Mouse (Mus musculus) lung, embryonic 14.5 days (tissue): ENCODE results near the gene A930004D18Rik. TPM values are rescaled to one million over a fixed set of nuclear protein-coding genes. Genes with fewer than 3 reads are reported as not detected.
A peak's percentile ranks its signal among the peaks of the same experiment; 100 is the strongest.

Experiments used
- ATAC-seq: fragments of 200-750 bp; cut with Nextera tagmentation; 2 replicates; pipeline ENCODE4 v1.8.0; 2017; ENCODE audit warnings: mild to moderate bottlenecking, moderate TSS enrichment, moderate library complexity; ENCODE audit not compliant: insufficient read depth
- DNase-seq: peaks from one replicate; pipeline ENCODE4 v3.0.0-alpha.2; 2015
- H3K27ac ChIP-seq: fragments of 300-500 bp; sonication (generic); 2 replicates; pipeline ENCODE4 v1.5.1; 2014; ENCODE audit warnings: low read depth, mild to moderate bottlenecking, moderate library complexity
- H3K27me3 ChIP-seq: fragments of 300-500 bp; sonication (generic); 2 replicates; pipeline ENCODE4 v1.6.1; 2014; ENCODE audit warnings: low read length, control low read depth; ENCODE audit not compliant: insufficient read depth
- H3K36me3 ChIP-seq: fragments of 300-500 bp; sonication (generic); 2 replicates; pipeline ENCODE4 v1.6.1; 2014; ENCODE audit warnings: control low read depth; ENCODE audit not compliant: insufficient read depth
- H3K4me1 ChIP-seq: fragments of 300-500 bp; sonication (generic); 2 replicates; pipeline ENCODE4 v1.6.1; 2014; ENCODE audit warnings: antibody characterized with exemption, control low read depth; ENCODE audit not compliant: insufficient read depth
- H3K4me2 ChIP-seq: fragments of 300-500 bp; sonication (generic); 2 replicates; pipeline ENCODE4 v1.6.1; 2014; ENCODE audit warnings: mild to moderate bottlenecking
- H3K4me3 ChIP-seq: fragments of 300-500 bp; sonication (generic); 2 replicates; pipeline ENCODE4 v1.5.1; 2014; ENCODE audit warnings: low read depth, low read length
- H3K9ac ChIP-seq: fragments of 300-500 bp; sonication (generic); 2 replicates; pipeline ENCODE4 v1.6.1; 2014
- H3K9me3 ChIP-seq: fragments of 300-500 bp; sonication (generic); 2 replicates; pipeline ENCODE4 v1.6.1; 2016; ENCODE audit warnings: low read depth, low read length, control low read depth
- CTCF ChIP-seq: IDR thresholded peaks from 2 replicates; pipeline ENCODE4 v1.5.1; 2016; ENCODE audit warnings: antibody characterized with exemption, low read depth
- WGBS: fragments of 180-500 bp; shearing (Covaris S2); extraction: QIAGEN DNeasy Blood & Tissue Kit; methylation state at CpG from one replicate; pipeline ENCODE4 v1.1.7; 2014; 5-methylcytosine and 5-hydroxymethylcytosine counted together
- polyA plus RNA-seq: library from polyadenylated mRNA; unstranded; fragments of >200 nt; fragmentation: Nextera tagmentation; extraction: Ambion mirVana; gene quantifications from 2 replicates; pipeline ENCODE4 v1.2.1, GENCODE M21; 2014

Gene A930004D18Rik
- polyA plus RNA-seq, 1 experiment from 2014 or later, result 8.9 TPM

DNA sequence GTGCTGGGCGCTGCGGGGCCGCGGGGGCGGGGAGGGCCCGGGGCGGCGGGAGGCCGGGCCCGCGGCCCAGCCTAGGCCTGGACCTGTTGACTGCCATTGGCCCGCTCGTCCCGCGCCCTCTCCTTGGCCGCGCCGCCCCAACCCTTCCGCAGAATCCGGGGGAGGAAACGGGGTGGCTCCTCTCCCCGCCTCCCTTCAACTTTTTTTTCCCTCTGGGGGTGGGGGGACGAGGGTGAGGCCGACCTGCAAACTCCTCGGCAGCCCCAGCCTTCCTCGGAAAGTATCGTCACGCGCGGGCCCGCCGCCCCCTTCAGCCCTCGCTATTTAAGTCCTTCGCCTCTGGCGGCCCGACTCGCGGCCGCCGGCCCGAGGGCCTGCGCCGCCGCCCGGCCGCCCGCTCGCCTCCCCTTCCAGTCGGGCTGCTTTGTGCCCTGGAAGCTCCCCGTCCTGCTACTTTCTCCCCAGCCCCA, 19.3 kb upstream of the A930004D18Rik start:
- TF ChIP-seq CTCF, result no peak
- ATAC-seq, result peak; percentile 98
- peaks cover 10% of the 10 kb centered on the region for H3K4me1 ChIP-seq
- peak overlapping the region; percentile 94 for H3K9ac ChIP-seq
- peak overlapping the region; percentile 94 for H3K4me2 ChIP-seq
- peak overlapping the region; percentile 51 for H3K4me3 ChIP-seq
- WGBS, result under 1% methylated on average over 47 of the region's 50 CpGs
- peak; percentile 96 for DNase-seq
- no peaks in the 10 kb centered on the region for H3K9me3 ChIP-seq
- no peaks in the 10 kb centered on the region for H3K27me3 ChIP-seq
- peak overlapping the region; percentile 98 for H3K27ac ChIP-seq
- no peaks in the 10 kb centered on the region for H3K36me3 ChIP-seq

- no peaks in the 10 kb centered on the region for H3K36me3 ChIP-seq
- DNase-seq (peak; percentile 97), ATAC-seq (peak; percentile 90)
- H3K4me3 ChIP-seq, result peak overlapping the region; percentile 51
- no peaks in the 10 kb centered on the region for H3K27me3 ChIP-seq
- H3K4me2 ChIP-seq, result peak overlapping the region; percentile 94
- TF ChIP-seq CTCF, result no peak
- H3K27ac ChIP-seq, result peak overlapping the region; percentile 98
- 2% methylated on average over 46 of the region's 66 CpGs for WGBS
- peaks cover 10% of the 10 kb centered on the region for H3K4me1 ChIP-seq
- no peaks in the 10 kb centered on the region for H3K9me3 ChIP-seq
- peak overlapping the region; percentile 94 for H3K9ac ChIP-seq
Measured at GRCm38 (mm10) chr2:18055929-18056785, 18.6 kb upstream of the A930004D18Rik start.

DNA sequence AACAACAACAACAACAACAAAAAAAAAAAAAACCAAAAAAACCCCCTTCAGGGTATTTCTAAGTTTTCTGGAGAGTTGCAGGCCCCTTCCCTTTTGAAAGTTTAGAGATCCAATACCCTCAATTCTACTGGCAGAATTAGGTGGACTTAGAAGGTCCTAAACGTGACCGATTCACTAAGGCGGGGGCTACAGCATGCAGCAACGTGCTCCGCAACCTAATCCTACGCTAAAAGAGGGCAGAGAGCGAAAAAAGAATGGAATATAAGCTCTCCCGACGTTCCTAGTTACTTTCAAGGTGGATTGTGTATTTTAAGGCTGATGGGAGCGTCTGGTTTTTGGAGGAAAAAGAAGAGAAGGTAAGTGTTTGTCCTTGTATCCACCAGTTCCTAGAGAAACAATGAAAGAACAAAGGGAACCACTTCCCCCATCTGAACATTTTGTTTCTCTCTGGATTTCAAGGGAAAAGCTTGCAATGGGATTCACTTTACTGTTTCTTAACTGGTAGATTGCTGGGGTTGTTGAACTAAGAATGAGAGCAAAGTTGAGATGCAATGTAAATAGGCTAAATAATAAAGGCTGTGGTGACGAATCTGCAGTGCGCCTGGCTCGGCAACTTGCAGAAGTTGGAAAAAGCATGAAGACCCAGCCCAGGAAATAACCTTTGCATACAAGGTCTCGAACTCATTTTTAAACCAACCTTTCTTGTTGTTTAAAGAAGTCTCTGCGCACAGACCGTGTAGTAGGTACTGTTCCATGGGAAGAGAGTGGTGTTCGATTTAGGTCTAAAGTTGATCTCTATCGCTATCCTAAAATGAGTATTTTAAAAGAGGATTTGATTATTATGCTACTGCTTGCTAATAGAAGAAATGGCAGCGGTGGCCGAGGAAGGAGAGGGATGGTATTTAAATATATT, 17.7 kb upstream of the A930004D18Rik start, which contains the start of gene Mllt10:
Gene Mllt10, plus strand, starts transcription at position 222 of the 913 bp plus-strand sequence.
- no peak for TF ChIP-seq CTCF
- peak; percentile 72 for DNase-seq
- no peak for ATAC-seq
- Histone ChIP-seq H3K27ac (peak within 1 kb of the TSS; percentile 98), H3K4me3 (peak within 1 kb of the TSS; percentile 51), H3K9me3 (no peaks in the 10 kb centered on the region), H3K4me1 (peaks cover 10% of the 10 kb centered on the region), H3K36me3 (no peaks in the 10 kb centered on the region), H3K9ac (peak within 1 kb of the TSS; percentile 94), H3K4me2 (peak within 1 kb of the TSS; percentile 94), H3K27me3 (no peaks in the 10 kb centered on the region)
- 3% methylated on average over 20 of the region's 20 CpGs for WGBS

- H3K9ac ChIP-seq, result no peak overlapping the region
- no peaks in the 10 kb centered on the region for H3K9me3 ChIP-seq
- H3K4me2 ChIP-seq, result peak overlapping the region; percentile 94
- H3K27ac ChIP-seq, result peak overlapping the region; percentile 98
- WGBS, result 14% methylated on average over 2 of the region's 2 CpGs
- peak; percentile 93 for DNase-seq
- H3K4me1 ChIP-seq, result peaks cover 18% of the 10 kb centered on the region
- no peaks in the 10 kb centered on the region for H3K27me3 ChIP-seq
- peak overlapping the region; percentile 51; the same call in 1 of the 2 replicates for H3K4me3 ChIP-seq
- H3K36me3 ChIP-seq, result no peaks in the 10 kb centered on the region
- no peak for TF ChIP-seq CTCF
- ATAC-seq, result no peak
Measured at GRCm38 (mm10) chr2:18053951-18054530, 16.5 kb upstream of the A930004D18Rik start.

DNA sequence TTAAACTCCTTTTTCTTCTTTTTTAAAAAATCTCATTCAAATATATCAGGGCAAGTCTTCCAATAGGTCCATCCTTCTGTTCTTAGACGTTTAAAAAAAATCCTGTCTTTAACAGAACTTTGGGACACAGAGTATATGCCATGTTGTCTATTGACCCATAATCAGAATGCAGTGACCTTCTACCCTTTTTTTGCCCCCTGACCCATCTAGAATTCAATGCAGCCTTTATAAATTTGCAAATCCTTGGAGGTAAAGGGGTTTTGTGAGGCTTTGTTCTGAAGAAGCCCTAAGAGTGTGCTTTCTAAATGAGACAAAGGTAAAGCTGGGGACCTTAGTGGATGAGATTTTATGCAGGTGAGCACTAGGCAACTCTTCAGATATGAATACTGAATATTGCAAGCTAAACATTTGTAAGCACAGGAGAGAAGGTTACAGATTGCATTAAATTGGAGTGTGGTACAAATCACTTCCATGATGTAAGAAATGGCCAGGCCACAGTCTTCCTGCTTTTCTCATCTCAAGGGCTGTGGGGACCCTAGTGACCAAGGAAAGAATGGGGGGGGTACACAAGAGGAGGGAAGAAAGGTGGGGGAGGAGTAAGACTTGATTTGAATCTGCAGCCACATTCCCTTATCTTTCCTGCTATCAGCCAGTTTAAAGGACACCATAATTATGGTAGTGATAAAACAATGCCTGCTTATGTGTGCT, 15.9 kb upstream of the A930004D18Rik start:
- H3K4me2 ChIP-seq, result no peak overlapping the region
- peaks cover 18% of the 10 kb centered on the region for H3K4me1 ChIP-seq
- H3K36me3 ChIP-seq, result no peaks in the 10 kb centered on the region
- no peak for ATAC-seq
- no peak overlapping the region for H3K9ac ChIP-seq
- H3K27ac ChIP-seq, result no peak overlapping the region
- 59% methylated on average over 1 of the region's 1 CpGs for WGBS
- H3K27me3 ChIP-seq, result no peaks in the 10 kb centered on the region
- DNase-seq, result no peak
- no peak overlapping the region for H3K4me3 ChIP-seq
- no peak for TF ChIP-seq CTCF
- H3K9me3 ChIP-seq, result no peaks in the 10 kb centered on the region

DNA sequence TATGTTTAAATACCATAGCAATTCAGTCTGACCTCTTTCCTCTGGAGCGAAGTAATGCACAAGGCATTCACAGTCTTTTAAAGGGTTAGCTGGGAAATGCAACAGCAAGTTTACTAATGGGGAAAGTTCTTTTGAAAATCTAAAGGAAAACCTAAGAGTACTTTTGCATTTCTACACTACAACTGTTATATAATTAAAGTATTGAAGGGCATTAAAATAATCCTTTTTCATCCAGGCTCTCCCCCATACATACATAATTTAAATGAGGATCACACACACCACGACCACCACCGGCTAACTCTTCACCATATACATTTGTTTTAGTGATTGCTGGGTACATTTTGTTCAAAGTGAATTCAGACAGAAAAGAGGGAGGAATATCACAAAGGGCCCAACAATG, 15.0 kb upstream of the A930004D18Rik start:
- Histone ChIP-seq H3K4me3 (no peak overlapping the region), H3K4me1 (peaks cover 18% of the 10 kb centered on the region), H3K27ac (no peak overlapping the region), H3K27me3 (no peaks in the 10 kb centered on the region), H3K36me3 (no peaks in the 10 kb centered on the region), H3K4me2 (no peak overlapping the region), H3K9ac (no peak overlapping the region), H3K9me3 (no peaks in the 10 kb centered on the region)
- no peak for TF ChIP-seq CTCF
- ATAC-seq, result no peak
- DNase-seq, result no peak
- WGBS, result 63% methylated on average over 3 of the region's 3 CpGs
